Mouse (Mus musculus) megakaryocyte, embryonic 14.5 days (primary cell): ENCODE measurements around the gene Prm2. TPM values are rescaled to one million over a fixed set of nuclear protein-coding genes. Genes with fewer than 3 reads are reported as not detected.

ENCODE experiments used
- H3K27me3 ChIP-seq: replicated peaks from 2 replicates; pipeline ENCODE3; 2012; ENCODE audit warnings: inconsistent platforms
- H3K36me3 ChIP-seq: replicated peaks from 2 replicates; pipeline ENCODE3; 2012; ENCODE audit warnings: low read length, inconsistent platforms, mixed read lengths
- H3K4me1 ChIP-seq: 2 replicates; pipeline ENCODE4 v1.6.1; 2012; ENCODE audit warnings: inconsistent platforms
- H3K4me3 ChIP-seq: replicated peaks from 2 replicates; pipeline ENCODE3; 2012; ENCODE audit warnings: moderate library complexity, mild to moderate bottlenecking, inconsistent platforms
- H3K9me3 ChIP-seq: 2 replicates; pipeline ENCODE4 v1.6.1; 2012; ENCODE audit warnings: inconsistent platforms
- FLI1 ChIP-seq: IDR thresholded peaks from 2 replicates; pipeline ENCODE4 v1.6.1; 2012; ENCODE audit warnings: low read length, inconsistent platforms, mixed read lengths
- GATA1 ChIP-seq: IDR thresholded peaks from 3 replicates; pipeline ENCODE4 v1.6.1; 2012; ENCODE audit warnings: mixed read lengths, low read length, inconsistent platforms, borderline replicate concordance
- polyA plus RNA-seq: library from polyadenylated mRNA; stranded (reverse); fragments of >175 nt; gene quantifications from 2 replicates; pipeline ENCODE4 v1.2.3, GENCODE M21; 2012; ENCODE audit warnings: low replicate concordance; ENCODE audit not compliant: insufficient read depth

The Prm2 gene
- polyA plus RNA-seq = not detected in 2 replicates

- H3K27me3 ChIP-seq = peaks cover 90% of the 10 kb centered on the region
- TF ChIP-seq FLI1 (no peak), GATA1 (no peak)
- no peak within 1 kb of the TSS for H3K4me3 ChIP-seq
- H3K9me3 ChIP-seq = no peaks in the 10 kb centered on the region; the same call in 1 of the 2 replicates
- H3K36me3 ChIP-seq = no peaks in the 10 kb centered on the region
- H3K4me1 ChIP-seq = peaks cover 9% of the 10 kb centered on the region
These were observed at the start of gene Prm2 for GRCm38 (mm10) chr16:10796034-10796433. Prm2 (minus strand) TSS chr16:10796134.

GRCm38 (mm10) chr16:10844319-10844670 is 48.4 kb upstream of the Prm2 start:
- TF ChIP-seq GATA1 (no peak), FLI1 (no peak)
- Histone ChIP-seq H3K4me1 (peaks cover 49% of the 10 kb centered on the region), H3K4me3 (peak overlapping the region; percentile 86), H3K36me3 (peaks cover 4% of the 10 kb centered on the region), H3K9me3 (no peaks in the 10 kb centered on the region), H3K27me3 (peaks cover 84% of the 10 kb centered on the region)

- H3K4me1 ChIP-seq = peaks cover 55% of the 10 kb centered on the region
- TF ChIP-seq GATA1 = 0 out of 3 replicates have a peak, but pooled peaks have one; percentile 41
- TF ChIP-seq FLI1 = no peak
These were observed 47.8 kb upstream of the Prm2 start for GRCm38 (mm10) chr16:10843486-10844318.

GRCm38 (mm10) chr16:10842282-10842855 is 46.4 kb upstream of the Prm2 start:
- no peak overlapping the region for H3K4me3 ChIP-seq
- peaks cover 74% of the 10 kb centered on the region for H3K27me3 ChIP-seq
- H3K9me3 ChIP-seq = no peaks in the 10 kb centered on the region
- peaks cover 4% of the 10 kb centered on the region for H3K36me3 ChIP-seq
- TF ChIP-seq FLI1 (no peak), GATA1 (no peak)
- H3K4me1 ChIP-seq = peaks cover 68% of the 10 kb centered on the region

More at GRCm38 (mm10) chr16:10843486-10844318, 47.8 kb upstream of the Prm2 start:
- peaks cover 4% of the 10 kb centered on the region for H3K36me3 ChIP-seq
- peaks cover 78% of the 10 kb centered on the region for H3K27me3 ChIP-seq
- peak overlapping the region; percentile 86 for H3K4me3 ChIP-seq
- no peaks in the 10 kb centered on the region for H3K9me3 ChIP-seq

- Histone ChIP-seq H3K27me3 (peaks cover 69% of the 10 kb centered on the region), H3K4me3 (no peak overlapping the region), H3K36me3 (peaks cover 4% of the 10 kb centered on the region), H3K4me1 (peaks cover 72% of the 10 kb centered on the region), H3K9me3 (no peaks in the 10 kb centered on the region)
- TF ChIP-seq GATA1 (no peak), FLI1 (no peak)
These were observed 44.1 kb upstream of the Prm2 start for GRCm38 (mm10) chr16:10840018-10840417.

GRCm38 (mm10) chr16:10838487-10839245 is 42.7 kb upstream of the Prm2 start:
- H3K27me3 ChIP-seq = peaks cover 72% of the 10 kb centered on the region
- no peaks in the 10 kb centered on the region for H3K9me3 ChIP-seq
- TF ChIP-seq FLI1 = no peak
- no peak for TF ChIP-seq GATA1
- peaks cover 4% of the 10 kb centered on the region for H3K36me3 ChIP-seq
- H3K4me1 ChIP-seq = peaks cover 66% of the 10 kb centered on the region
- H3K4me3 ChIP-seq = peak overlapping the region; percentile 80

- H3K4me3 ChIP-seq = peak overlapping the region; percentile 80
- H3K4me1 ChIP-seq = peaks cover 59% of the 10 kb centered on the region
- TF ChIP-seq GATA1 = no peak
- TF ChIP-seq FLI1 = no peak
- peaks cover 72% of the 10 kb centered on the region for H3K27me3 ChIP-seq
- no peaks in the 10 kb centered on the region for H3K9me3 ChIP-seq
- peaks cover 4% of the 10 kb centered on the region for H3K36me3 ChIP-seq
These were observed 42.0 kb upstream of the Prm2 start for GRCm38 (mm10) chr16:10837903-10838302.

- H3K27me3 ChIP-seq = peaks cover 69% of the 10 kb centered on the region
- TF ChIP-seq FLI1 (no peak), GATA1 (no peak)
- H3K4me3 ChIP-seq = no peak overlapping the region
- H3K36me3 ChIP-seq = peaks cover 4% of the 10 kb centered on the region
- no peaks in the 10 kb centered on the region for H3K9me3 ChIP-seq
- H3K4me1 ChIP-seq = peaks cover 54% of the 10 kb centered on the region
These were observed 41.3 kb upstream of the Prm2 start for GRCm38 (mm10) chr16:10837250-10837649.

- Histone ChIP-seq H3K4me3 (no peak overlapping the region), H3K36me3 (peaks cover 4% of the 10 kb centered on the region), H3K27me3 (peaks cover 69% of the 10 kb centered on the region), H3K9me3 (peaks cover 2% of the 10 kb centered on the region; the same call in 1 of the 2 replicates), H3K4me1 (peaks cover 51% of the 10 kb centered on the region)
- no peak for TF ChIP-seq GATA1
- TF ChIP-seq FLI1 = no peak
These were observed 40.5 kb upstream of the Prm2 start for GRCm38 (mm10) chr16:10836388-10836787.
